Mouse (Mus musculus) erythroblast, embryonic 14.5 days (primary cell): ENCODE results near the gene Arhgef15.

ENCODE experiments used
- GATA1 ChIP-seq: IDR thresholded peaks from 2 replicates; pipeline ENCODE4 v1.6.1; 2012; ENCODE audit warnings: low read length, inconsistent platforms, mixed read lengths
- TAL1 ChIP-seq: IDR thresholded peaks from 3 replicates; pipeline ENCODE4 v1.6.1; 2012; ENCODE audit warnings: low read length, inconsistent platforms, mixed read lengths

DNA sequence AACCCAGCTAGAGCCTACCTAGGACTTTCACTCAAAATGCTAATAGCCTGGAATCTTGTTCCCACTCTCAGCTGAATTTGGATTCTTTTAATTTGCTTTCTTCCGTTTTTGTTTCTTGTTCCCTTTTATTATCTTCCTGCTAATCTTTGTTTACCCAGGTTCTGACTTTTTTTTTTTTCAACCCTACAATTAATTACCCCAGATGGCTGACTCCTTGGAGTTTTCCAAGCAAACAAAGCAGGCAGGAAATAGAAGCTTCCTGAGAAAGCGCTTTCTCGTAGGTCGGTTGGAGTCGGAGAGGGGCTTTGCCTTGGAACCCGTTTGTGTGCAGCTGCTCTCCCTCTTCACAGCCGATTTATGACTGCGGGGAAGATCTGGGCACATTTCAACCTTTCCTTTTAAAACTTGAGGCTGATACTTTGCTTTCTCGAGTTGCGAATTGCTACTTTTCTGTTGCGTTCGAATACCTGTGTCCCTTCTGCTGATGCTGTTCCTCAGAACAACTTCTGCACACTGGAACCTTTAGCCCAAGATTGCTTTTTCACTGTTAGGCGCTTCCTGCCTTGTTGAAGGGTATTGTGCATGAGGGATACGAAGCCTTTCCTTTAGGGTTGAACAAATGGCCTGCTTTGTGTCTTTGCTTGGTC, 45.6 kb downstream of the Arhgef15 start:
- no peak for TF ChIP-seq TAL1
- TF ChIP-seq GATA1: no peak
